14 mouse cellular contexts compared by ENCODE assay signal in the genomic region with DNA sequence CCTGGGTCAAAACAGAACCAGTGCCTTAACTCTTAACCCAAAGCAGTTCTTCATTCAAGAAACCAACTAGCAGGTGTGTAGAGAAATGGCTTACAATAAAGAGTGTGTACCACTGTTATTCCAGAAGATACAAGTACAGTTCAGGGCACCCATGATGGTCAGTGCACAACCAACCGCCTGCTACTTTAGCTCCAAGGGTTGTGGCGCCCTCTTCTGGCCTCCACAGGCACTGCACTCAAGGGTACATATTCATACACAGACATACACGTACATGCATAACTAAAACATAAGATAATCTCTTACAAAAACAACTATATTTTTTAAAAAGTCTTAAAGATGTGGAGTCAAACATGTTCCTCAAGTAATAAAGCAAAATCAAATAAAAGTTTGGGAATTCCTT.
DNase-seq lines count a peak whose midpoint lies in the region; ATAC-seq and TF ChIP-seq lines count a peak whose summit lies in the region.
"Had no signal": no experiment of that assay in that cellular context is flagged by ENCODE, and none has a peak within 500 bp of the region (broad histone marks: within the 10 kb centered on the region; RNA-seq: fewer than 3 reads in every experiment).

No protein-coding gene starts in this region.

- TF ChIP-seq CTCF in lung, embryonic 14.5 days (IDR thresholded peaks at IDR 0.05; ENCODE audit: low read depth) = peak; percentile 50
- TF ChIP-seq CTCF in Patski (IDR thresholded peaks at IDR 0.05) = peak; percentile 56
- peak; percentile 53 for TF ChIP-seq CTCF in stomach, postnatal 0 days (IDR thresholded peaks at IDR 0.05; ENCODE audit: low read depth)

- CTCF ChIA-PET in Patski (lab: Charles Lee) = no interaction called here

- H3K4me3 ChIP-seq in heart, embryonic 12.5 days = no peak overlapping the region
- H3K4me3 ChIP-seq in lung, embryonic 14.5 days (ENCODE audit: low read depth, low read length) = no peak overlapping the region
- H3K4me3 ChIP-seq in stomach, postnatal 0 days (ENCODE audit: low read depth, low read length) = no peak overlapping the region
- no peak overlapping the region for H3K4me3 ChIP-seq in forebrain, embryonic 15.5 days
- H3K4me3 ChIP-seq: hindbrain, embryonic 10.5 days; kidney, embryonic 15.5 days; liver, embryonic 13.5 days had no signal

- H3K36me3 ChIP-seq in heart, embryonic 12.5 days = no peaks in the 10 kb centered on the region
- no peaks in the 10 kb centered on the region for H3K36me3 ChIP-seq in lung, embryonic 14.5 days (ENCODE audit: insufficient read depth)
- no peaks in the 10 kb centered on the region for H3K36me3 ChIP-seq in stomach, postnatal 0 days (ENCODE audit: control insufficient read depth, insufficient read depth, low read length)
- H3K36me3 ChIP-seq in forebrain, embryonic 15.5 days = no peaks in the 10 kb centered on the region
- H3K36me3 ChIP-seq: hindbrain, embryonic 10.5 days; kidney, embryonic 15.5 days; liver, embryonic 13.5 days had no signal

- no peak for TF ChIP-seq EP300 in stomach, postnatal 0 days (optimal IDR thresholded peaks at IDR 0.05)

- WGBS in heart, embryonic 12.5 days = 75% methylated on average over 3 of the region's 3 CpGs
- WGBS in lung, embryonic 14.5 days = 69% methylated on average over 3 of the region's 3 CpGs
- WGBS in stomach, postnatal 0 days = 71% methylated on average over 3 of the region's 3 CpGs
- 80% methylated on average over 3 of the region's 3 CpGs for WGBS in forebrain, embryonic 15.5 days

- peak; percentile 71 for DNase-seq in heart, adult 11 months
- DNase-seq in lung, embryonic 14.5 days = no peak
- DNase-seq in lung, postnatal 10 days = no peak
- DNase-seq in Patski (ENCODE audit: low read depth, low spot score) = no peak
- no peak for DNase-seq in stomach, postnatal 0 days (ENCODE audit: low spot score)
- DNase-seq in spleen, postnatal 14 days (ENCODE audit: low spot score in 2 of 2) = no peak
- DNase-seq: cerebellum, postnatal 36 days; liver, embryonic 13.5 days; thymus, postnatal 25 days had no signal

- peaks cover 2% of the 10 kb centered on the region; the same call in 1 of the 2 replicates for H3K9me3 ChIP-seq in heart, embryonic 12.5 days (replicated peaks)
- H3K9me3 ChIP-seq in lung, embryonic 14.5 days (ENCODE audit: low read depth, low read length) = no peaks in the 10 kb centered on the region
- H3K9me3 ChIP-seq in stomach, postnatal 0 days (ENCODE audit: control insufficient read depth, low read length) = no peaks in the 10 kb centered on the region
- no peaks in the 10 kb centered on the region for H3K9me3 ChIP-seq in forebrain, embryonic 15.5 days
- H3K9me3 ChIP-seq: hindbrain, embryonic 10.5 days; kidney, embryonic 15.5 days; liver, embryonic 13.5 days had no signal

- no peak for ATAC-seq in heart, embryonic 12.5 days (ENCODE audit: insufficient number of reproducible peaks, low FRiP score)
- ATAC-seq in lung, embryonic 14.5 days (ENCODE audit: insufficient read depth) = no peak
- no peak for ATAC-seq in Patski
- ATAC-seq in stomach, postnatal 0 days (ENCODE audit: low FRiP score, low TSS enrichment) = no peak
- no peak for ATAC-seq in forebrain, embryonic 15.5 days (replicated peaks)

- H3K9ac ChIP-seq in heart, embryonic 12.5 days = no peak overlapping the region
- H3K9ac ChIP-seq in lung, embryonic 14.5 days = no peak overlapping the region
- H3K9ac ChIP-seq in stomach, postnatal 0 days (ENCODE audit: low read length) = no peak overlapping the region
- H3K9ac ChIP-seq in forebrain, embryonic 15.5 days (replicated peaks) = no peak overlapping the region
- H3K9ac ChIP-seq: kidney, embryonic 15.5 days; liver, embryonic 13.5 days had no signal

- no peaks in the 10 kb centered on the region for H3K27me3 ChIP-seq in heart, embryonic 12.5 days (replicated peaks)
- no peaks in the 10 kb centered on the region for H3K27me3 ChIP-seq in lung, embryonic 14.5 days (ENCODE audit: insufficient read depth, low read length)
- peaks cover 25% of the 10 kb centered on the region for H3K27me3 ChIP-seq in Patski
- H3K27me3 ChIP-seq in stomach, postnatal 0 days (ENCODE audit: control insufficient read depth, insufficient read depth, low read length) = no peaks in the 10 kb centered on the region
- no peaks in the 10 kb centered on the region for H3K27me3 ChIP-seq in forebrain, embryonic 15.5 days
- H3K27me3 ChIP-seq: kidney, embryonic 15.5 days; liver, embryonic 13.5 days had no signal

- in situ Hi-C loops in Patski (cut with MboI; ENCODE audit: low pct_unique_long_range_greater_than_20kb) = no loop called here

- no peak overlapping the region for H3K4me2 ChIP-seq in heart, embryonic 12.5 days
- H3K4me2 ChIP-seq in lung, embryonic 14.5 days = no peak overlapping the region
- H3K4me2 ChIP-seq in stomach, postnatal 0 days (replicated peaks; ENCODE audit: low read depth) = no peak overlapping the region
- H3K4me2 ChIP-seq in forebrain, embryonic 15.5 days (replicated peaks) = no peak overlapping the region
- H3K4me2 ChIP-seq: heart, embryonic 11.5 days; kidney, embryonic 15.5 days; liver, embryonic 13.5 days had no signal

- 0 out of 2 replicates have a peak, but pooled peaks cover 3% of the 10 kb centered on the region for H3K4me1 ChIP-seq in heart, embryonic 12.5 days (replicated peaks)
- H3K4me1 ChIP-seq in lung, embryonic 14.5 days (ENCODE audit: insufficient read depth) = no peaks in the 10 kb centered on the region
- H3K4me1 ChIP-seq in stomach, postnatal 0 days (replicated peaks; ENCODE audit: control insufficient read depth, insufficient read depth) = no peaks in the 10 kb centered on the region
- peaks cover 6% of the 10 kb centered on the region; the same call in 1 of the 2 replicates for H3K4me1 ChIP-seq in forebrain, embryonic 15.5 days
- H3K4me1 ChIP-seq: kidney, embryonic 15.5 days; liver, embryonic 13.5 days had no signal

- H3K27ac ChIP-seq in heart, embryonic 12.5 days (ENCODE audit: poor library complexity, severe bottlenecking) = no peak overlapping the region
- H3K27ac ChIP-seq in lung, embryonic 14.5 days (ENCODE audit: low read depth) = no peak overlapping the region
- H3K27ac ChIP-seq in stomach, postnatal 0 days (replicated peaks) = no peak overlapping the region
- H3K27ac ChIP-seq in forebrain, embryonic 15.5 days (replicated peaks) = no peak overlapping the region
- H3K27ac ChIP-seq: hindbrain, embryonic 10.5 days; kidney, embryonic 15.5 days; liver, embryonic 13.5 days had no signal

- POLR2A ChIA-PET in Patski (lab: Charles Lee) = no interaction called here
